Mouse (Mus musculus) heart, adult 2 months (tissue): ENCODE measurements around the gene Rps13. TPM values are rescaled to one million over a fixed set of nuclear protein-coding genes. Genes with fewer than 3 reads are reported as not detected.
A peak's percentile ranks its signal among the peaks of the same experiment; 100 is the strongest.

Source experiments
- DNase-seq, 2 experiments: peaks; one replicate each; pipeline ENCODE4 v3.0.0; 2021
- H3K27ac ChIP-seq: fragments of 200-600 bp; 2 replicates; pipeline ENCODE4 v1.8.1; 2022
- H3K27me3 ChIP-seq: fragments of 200-500 bp; 2 replicates; pipeline ENCODE4 v1.6.1; 2012; ENCODE audit warnings: mild to moderate bottlenecking, low read length, inconsistent platforms, mixed read lengths; ENCODE audit not compliant: control insufficient read depth, insufficient read depth
- H3K36me3 ChIP-seq: fragments of 200-500 bp; 2 replicates; pipeline ENCODE4 v1.6.1; 2012; ENCODE audit warnings: low read length, inconsistent platforms; ENCODE audit not compliant: control insufficient read depth, insufficient read depth
- H3K4me1 ChIP-seq: fragments of 200-500 bp; 2 replicates; pipeline ENCODE4 v1.6.1; 2011; ENCODE audit warnings: low read length; ENCODE audit not compliant: control insufficient read depth, insufficient read depth
- H3K4me3 ChIP-seq: fragments of 200-600 bp; 2 replicates; pipeline ENCODE4 v1.8.1; 2022
- H3K79me2 ChIP-seq: fragments of 200-500 bp; replicated peaks from 2 replicates; pipeline ENCODE4 v1.6.1; 2012; ENCODE audit warnings: mild to moderate bottlenecking, inconsistent platforms, low read length, moderate library complexity, mixed read lengths; ENCODE audit not compliant: control insufficient read depth, insufficient read depth
- H3K9ac ChIP-seq: fragments of 200-500 bp; 2 replicates; pipeline ENCODE4 v1.6.1; 2012; ENCODE audit warnings: low read depth, mild to moderate bottlenecking, control low read depth, inconsistent platforms, low read length, mixed read lengths
- CTCF ChIP-seq: fragments of 200-600 bp; IDR thresholded peaks from 2 replicates; pipeline ENCODE4 v1.8.1; 2022; ENCODE audit warnings: antibody characterized with exemption, mild to moderate bottlenecking, moderate library complexity
- EP300 ChIP-seq: fragments of 200-500 bp; IDR thresholded peaks from 2 replicates; pipeline ENCODE4 v1.6.1; 2011; ENCODE audit warnings: low read depth, low read length, control low read depth; ENCODE audit not compliant: insufficient read depth
- POLR2A ChIP-seq: fragments of 200-500 bp; IDR thresholded peaks from 2 replicates; pipeline ENCODE4 v1.6.1; 2011; ENCODE audit warnings: mild to moderate bottlenecking, low read depth, low read length, control low read depth; ENCODE audit not compliant: insufficient read depth
- WGBS: fragments of 180-500 bp; shearing (Covaris S2); methylation state at CpG from one replicate; pipeline ENCODE4 v1.1.7; 2018; 5-methylcytosine and 5-hydroxymethylcytosine counted together
- intact Hi-C: fragments of 180-260 bp; cut with DNase I; formaldehyde crosslinking; loops from one replicate; pipeline ENCODE4 v1.15.1; 2025
- polyA plus RNA-seq: library from polyadenylated mRNA; depleted of rRNA; stranded (reverse); fragments of >200 nt; gene quantifications from 2 replicates; pipeline ENCODE4 v1.2.3, GENCODE M21; 2012
- total RNA-seq, 2 experiments: library from RNA; stranded (reverse); gene quantifications; 2 replicates each; pipeline ENCODE4 v1.2.3; 2021

Rps13 gene
- total and polyA plus RNA-seq, 3 experiments, result 146 to 384 (median 328) TPM

DNA sequence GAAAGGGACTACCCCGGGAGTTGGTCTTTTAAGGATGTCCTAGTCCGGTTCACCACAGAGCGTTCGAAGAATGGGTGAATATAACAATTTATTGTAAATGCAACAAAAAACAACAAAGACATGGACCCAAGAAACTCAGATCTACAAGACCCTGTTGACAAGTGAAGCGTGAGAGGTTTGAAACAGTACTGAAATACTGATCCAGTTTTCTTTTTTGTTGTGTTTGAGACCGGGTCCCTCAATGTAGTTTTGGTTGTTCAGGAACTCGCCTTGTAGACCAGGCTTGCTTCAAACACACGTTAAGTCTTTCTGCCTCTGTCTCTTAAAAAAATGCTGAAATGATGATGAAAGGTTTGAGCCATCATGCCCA lies 659 bp upstream of the Rps13 start:
- peak overlapping the region; percentile 84 for H3K9ac ChIP-seq
- intact Hi-C loops, result loop anchor here (2.0 to 5.0 kb wide), 3 partner anchors 108 to 274 kb away; partner anchors contain the start of gene Pik3c2a
- H3K4me1 ChIP-seq, result peaks cover 2% of the 10 kb centered on the region
- peaks cover 3% of the 10 kb centered on the region; the same call in 1 of the 2 replicates for H3K79me2 ChIP-seq
- WGBS, result 14% methylated on average over 8 of the region's 8 CpGs
- no peaks in the 10 kb centered on the region for H3K27me3 ChIP-seq
- H3K27ac ChIP-seq, result peak overlapping the region; percentile 97; the same call in 1 of the 2 replicates
- TF ChIP-seq EP300, result no peak
- no peak for TF ChIP-seq CTCF
- no peak for TF ChIP-seq POLR2A
- H3K36me3 ChIP-seq, result peaks cover 17% of the 10 kb centered on the region
- peak overlapping the region; percentile 64 for H3K4me3 ChIP-seq
- DNase-seq, result no peak

DNA sequence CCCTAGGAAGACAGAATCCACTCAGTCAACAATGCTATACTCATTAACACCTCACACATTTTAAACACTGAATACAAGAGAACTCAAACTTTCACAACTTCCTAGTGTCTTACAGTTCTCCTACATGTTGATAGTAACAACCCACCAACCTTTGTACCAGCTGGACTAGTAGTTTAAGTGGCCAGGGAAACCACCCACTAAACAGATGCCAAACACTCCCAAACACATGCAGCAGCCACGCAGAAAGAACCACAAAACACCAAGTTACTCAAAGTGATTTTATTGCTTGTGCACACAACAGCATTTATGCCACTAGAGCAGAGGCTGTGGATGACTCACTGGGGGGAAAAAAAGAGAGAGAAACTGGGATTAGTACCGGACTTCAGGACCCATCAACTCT lies 2.7 kb downstream of the Rps13 start:
- peaks cover 3% of the 10 kb centered on the region; the same call in 1 of the 2 replicates for H3K79me2 ChIP-seq
- no peak for DNase-seq
- no peak overlapping the region for H3K4me3 ChIP-seq
- TF ChIP-seq POLR2A, result no peak
- intact Hi-C loops, result loop anchor here (5.0 kb wide), 1 partner anchor 111 kb away; the partner anchor contains the start of gene Pik3c2a
- peaks cover 17% of the 10 kb centered on the region for H3K36me3 ChIP-seq
- no peak overlapping the region for H3K9ac ChIP-seq
- no peak overlapping the region for H3K27ac ChIP-seq
- no peaks in the 10 kb centered on the region for H3K27me3 ChIP-seq
- H3K4me1 ChIP-seq, result peaks cover 2% of the 10 kb centered on the region
- WGBS, result 91% methylated on average over 2 of the region's 2 CpGs

DNA sequence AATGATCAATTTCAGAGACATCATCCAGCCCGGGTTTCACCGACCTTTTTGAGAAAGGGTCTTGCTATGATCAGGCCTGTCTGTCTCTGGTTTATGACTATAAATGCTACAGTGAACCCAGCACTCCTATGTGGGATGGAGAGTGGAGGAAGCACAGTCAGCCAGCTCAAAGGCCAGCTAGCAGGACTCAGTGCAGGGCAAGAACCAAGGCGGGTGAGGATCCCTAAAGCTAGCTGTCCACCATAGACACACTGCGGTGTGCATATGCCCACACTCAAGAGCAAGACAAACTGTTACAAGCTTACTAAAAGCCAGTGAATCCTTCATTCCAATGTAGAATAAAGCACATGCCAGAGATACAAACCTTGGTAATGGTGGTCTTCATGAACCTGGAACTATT lies 4.1 kb downstream of the Rps13 start:
- Histone ChIP-seq H3K27ac (no peak overlapping the region), H3K4me3 (no peak overlapping the region), H3K36me3 (peaks cover 17% of the 10 kb centered on the region), H3K4me1 (peaks cover 2% of the 10 kb centered on the region), H3K27me3 (no peaks in the 10 kb centered on the region), H3K79me2 (peaks cover 3% of the 10 kb centered on the region; the same call in 1 of the 2 replicates), H3K9ac (no peak overlapping the region)
- DNase-seq, result no peak
- intact Hi-C loops, result loop anchor here (5.0 kb wide), 1 partner anchor 112 kb away; the partner anchor contains the start of gene Pik3c2a
- no peak for TF ChIP-seq CTCF
- TF ChIP-seq EP300, result no peak
- no peak for TF ChIP-seq POLR2A
- 87% methylated on average over 4 of the region's 4 CpGs for WGBS

DNA sequence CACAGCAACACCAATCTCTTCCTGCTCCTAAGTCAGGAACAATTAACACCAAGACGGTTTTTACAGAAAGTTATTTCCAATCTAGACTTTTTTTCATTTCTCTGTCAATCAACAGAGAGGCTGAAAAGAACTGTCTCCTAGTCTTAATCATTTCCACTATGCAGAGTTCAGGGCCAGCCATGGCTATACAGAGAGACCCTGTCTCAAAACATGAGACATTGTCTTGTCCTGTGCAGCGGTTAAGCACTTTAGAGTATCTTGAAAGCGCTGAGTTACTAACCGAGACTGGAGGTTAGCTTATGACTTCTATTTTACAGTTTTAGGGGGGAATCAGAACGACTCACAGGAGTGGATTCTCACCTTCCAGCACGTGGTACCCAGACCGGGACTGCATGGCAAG lies 5.2 kb downstream of the Rps13 start:
- intact Hi-C loops, result no loop called here
- peaks cover 17% of the 10 kb centered on the region for H3K36me3 ChIP-seq
- DNase-seq, result no peak
- H3K79me2 ChIP-seq, result peaks cover 2% of the 10 kb centered on the region; the same call in 1 of the 2 replicates
- no peak overlapping the region for H3K27ac ChIP-seq
- peaks cover 2% of the 10 kb centered on the region for H3K4me1 ChIP-seq
- H3K4me3 ChIP-seq, result no peak overlapping the region
- H3K9ac ChIP-seq, result no peak overlapping the region
- H3K27me3 ChIP-seq, result no peaks in the 10 kb centered on the region
- 71% methylated on average over 7 of the region's 7 CpGs for WGBS
- TF ChIP-seq EP300, result no peak
- no peak for TF ChIP-seq CTCF
- TF ChIP-seq POLR2A, result no peak

DNA sequence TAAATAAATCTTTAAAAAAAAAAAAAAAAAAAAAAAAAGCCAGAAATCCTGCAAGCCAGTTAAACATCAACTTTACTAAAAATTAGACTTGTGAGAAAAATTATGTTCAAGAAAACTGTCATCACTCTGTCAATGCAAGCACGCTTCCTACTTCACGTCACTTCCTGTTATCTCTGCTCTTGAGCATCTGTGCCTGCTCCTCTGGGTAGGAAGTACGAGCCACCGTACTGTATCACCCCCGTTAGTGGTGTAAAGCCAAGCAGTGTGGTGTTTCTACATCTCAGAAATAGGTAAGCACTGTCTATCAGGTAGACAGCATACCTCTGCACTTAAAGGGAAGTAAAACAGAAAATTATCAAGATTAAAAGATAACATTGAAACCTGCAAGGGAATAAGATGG lies 6.1 kb downstream of the Rps13 start:
- Histone ChIP-seq H3K9ac (no peak overlapping the region), H3K27ac (no peak overlapping the region), H3K36me3 (peaks cover 14% of the 10 kb centered on the region), H3K79me2 (no peaks in the 10 kb centered on the region), H3K4me3 (no peak overlapping the region), H3K4me1 (peaks cover 2% of the 10 kb centered on the region), H3K27me3 (no peaks in the 10 kb centered on the region)
- no peak for DNase-seq
- intact Hi-C loops, result no loop called here
- 71% methylated on average over 5 of the region's 5 CpGs for WGBS
- TF ChIP-seq CTCF, result no peak
- no peak for TF ChIP-seq POLR2A
- no peak for TF ChIP-seq EP300

DNA sequence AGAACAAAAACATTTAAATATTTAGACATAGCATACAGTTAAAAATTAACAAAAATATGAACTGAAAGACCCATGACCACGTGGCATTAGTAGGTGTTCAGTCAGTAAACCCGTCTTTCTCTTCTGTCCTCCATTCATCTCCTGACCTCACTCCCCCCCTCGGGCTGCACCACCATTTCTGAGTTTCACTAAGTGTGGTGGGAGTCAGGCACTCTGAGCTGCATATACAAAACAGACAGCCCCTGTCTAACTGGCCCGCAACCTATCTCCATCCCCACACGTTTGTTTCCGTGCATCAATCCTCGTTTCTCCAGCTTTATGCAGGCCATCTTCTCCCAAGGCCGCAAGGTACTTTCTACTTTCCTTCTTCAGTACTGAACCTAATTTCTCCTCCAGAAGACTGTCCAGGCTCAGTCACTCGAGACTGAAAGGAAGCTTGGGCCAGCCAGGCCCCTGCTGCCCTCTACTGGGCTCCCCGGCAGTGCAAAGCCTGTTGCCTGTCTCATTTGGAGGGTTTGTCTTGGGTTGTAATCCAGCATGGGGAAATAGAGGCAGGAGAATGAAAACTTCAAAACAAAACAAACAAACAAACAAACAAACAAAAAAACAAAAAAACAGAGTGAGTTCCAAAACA lies 10.5 kb downstream of the Rps13 start:
- Histone ChIP-seq H3K36me3 (no peaks in the 10 kb centered on the region), H3K4me1 (peaks cover 1% of the 10 kb centered on the region; the same call in 1 of the 2 replicates), H3K79me2 (no peaks in the 10 kb centered on the region), H3K27ac (no peak overlapping the region), H3K4me3 (no peak overlapping the region), H3K27me3 (no peaks in the 10 kb centered on the region), H3K9ac (peak overlapping the region; percentile 53; the same call in 1 of the 2 replicates)
- intact Hi-C loops, result loop anchor here (1.0 to 5.0 kb wide), 3 partner anchors 77 to 191 kb away; no protein-coding TSS in a partner anchor
- DNase-seq, result peak; percentile 56 to 78
- 30% methylated on average over 10 of the region's 10 CpGs for WGBS
- TF ChIP-seq CTCF, result peak; percentile 91
- no peak for TF ChIP-seq POLR2A
- 0 out of 2 replicates have a peak, but pooled peaks have one; percentile 23 for TF ChIP-seq EP300
